Mouse (Mus musculus) heart, adult 2 months (tissue): ENCODE data around the gene Bckdha. TPM values are rescaled to one million over a fixed set of nuclear protein-coding genes. Genes with fewer than 3 reads are reported as not detected.

Experiments
- DNase-seq, 2 experiments: peaks; one replicate each; pipeline ENCODE4 v3.0.0; 2021
- H3K27ac ChIP-seq: fragments of 200-600 bp; 2 replicates; pipeline ENCODE4 v1.8.1; 2022
- H3K27me3 ChIP-seq: fragments of 200-500 bp; 2 replicates; pipeline ENCODE4 v1.6.1; 2012; ENCODE audit warnings: mild to moderate bottlenecking, low read length, inconsistent platforms, mixed read lengths; ENCODE audit not compliant: control insufficient read depth, insufficient read depth
- H3K36me3 ChIP-seq: fragments of 200-500 bp; 2 replicates; pipeline ENCODE4 v1.6.1; 2012; ENCODE audit warnings: low read length, inconsistent platforms; ENCODE audit not compliant: control insufficient read depth, insufficient read depth
- H3K4me1 ChIP-seq: fragments of 200-500 bp; 2 replicates; pipeline ENCODE4 v1.6.1; 2011; ENCODE audit warnings: low read length; ENCODE audit not compliant: control insufficient read depth, insufficient read depth
- H3K4me3 ChIP-seq: fragments of 200-600 bp; 2 replicates; pipeline ENCODE4 v1.8.1; 2022
- H3K79me2 ChIP-seq: fragments of 200-500 bp; replicated peaks from 2 replicates; pipeline ENCODE4 v1.6.1; 2012; ENCODE audit warnings: mild to moderate bottlenecking, inconsistent platforms, low read length, moderate library complexity, mixed read lengths; ENCODE audit not compliant: control insufficient read depth, insufficient read depth
- H3K9ac ChIP-seq: fragments of 200-500 bp; 2 replicates; pipeline ENCODE4 v1.6.1; 2012; ENCODE audit warnings: low read depth, mild to moderate bottlenecking, control low read depth, inconsistent platforms, low read length, mixed read lengths
- CTCF ChIP-seq: fragments of 200-600 bp; IDR thresholded peaks from 2 replicates; pipeline ENCODE4 v1.8.1; 2022; ENCODE audit warnings: antibody characterized with exemption, mild to moderate bottlenecking, moderate library complexity
- EP300 ChIP-seq: fragments of 200-500 bp; IDR thresholded peaks from 2 replicates; pipeline ENCODE4 v1.6.1; 2011; ENCODE audit warnings: low read depth, low read length, control low read depth; ENCODE audit not compliant: insufficient read depth
- POLR2A ChIP-seq: fragments of 200-500 bp; IDR thresholded peaks from 2 replicates; pipeline ENCODE4 v1.6.1; 2011; ENCODE audit warnings: mild to moderate bottlenecking, low read depth, low read length, control low read depth; ENCODE audit not compliant: insufficient read depth
- WGBS: fragments of 180-500 bp; shearing (Covaris S2); methylation state at CpG from one replicate; pipeline ENCODE4 v1.1.7; 2018; 5-methylcytosine and 5-hydroxymethylcytosine counted together
- intact Hi-C: fragments of 180-260 bp; cut with DNase I; formaldehyde crosslinking; loops from one replicate; pipeline ENCODE4 v1.15.1; 2025
- polyA plus RNA-seq: library from polyadenylated mRNA; depleted of rRNA; stranded (reverse); fragments of >200 nt; gene quantifications from 2 replicates; pipeline ENCODE4 v1.2.3, GENCODE M21; 2012; rRNA removed
- total RNA-seq, 2 experiments: library from RNA; stranded (reverse); gene quantifications; 2 replicates each; pipeline ENCODE4 v1.2.3; 2021

Gene Bckdha
- total and polyA plus RNA-seq, 3 experiments, result 225 to 545 (median 312) TPM

GRCm38 (mm10) chr7:25593859-25594258, 64.9 kb downstream of the Bckdha start:
- no peak overlapping the region for H3K4me3 ChIP-seq
- H3K27ac ChIP-seq, result no peak overlapping the region
- WGBS, result 63% methylated on average over 3 of the region's 3 CpGs
- no peaks in the 10 kb centered on the region for H3K27me3 ChIP-seq
- H3K9ac ChIP-seq, result no peak overlapping the region
- no peaks in the 10 kb centered on the region for H3K4me1 ChIP-seq
- no peaks in the 10 kb centered on the region for H3K79me2 ChIP-seq
- no peak for DNase-seq
- no peaks in the 10 kb centered on the region for H3K36me3 ChIP-seq
- TF ChIP-seq POLR2A, result no peak
- TF ChIP-seq EP300, result no peak
- TF ChIP-seq CTCF, result no peak
- intact Hi-C loops, result no loop called here

DNA sequence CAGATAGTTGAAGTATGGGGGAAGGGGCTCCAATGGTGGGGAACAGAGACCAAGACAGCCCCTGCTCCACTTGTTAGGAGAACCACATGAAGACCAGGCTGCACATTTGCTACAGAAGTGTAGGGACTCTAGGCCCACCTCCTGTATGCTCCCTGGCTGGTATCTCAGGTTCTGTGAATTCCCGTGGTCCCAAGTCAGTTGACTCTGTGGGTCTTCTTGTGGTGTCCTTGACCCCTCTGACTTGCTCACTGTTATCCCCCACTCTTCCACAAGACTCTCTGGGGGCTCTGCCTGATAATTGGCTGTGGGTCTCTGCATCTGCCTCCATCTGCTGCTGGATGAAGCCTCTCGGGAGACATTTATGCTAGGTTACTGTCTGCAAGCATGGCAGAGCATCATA, 67.6 kb downstream of the Bckdha start:
- no peak overlapping the region for H3K4me3 ChIP-seq
- H3K27ac ChIP-seq, result no peak overlapping the region
- no peak for TF ChIP-seq POLR2A
- no peak for TF ChIP-seq EP300
- no peak for TF ChIP-seq CTCF
- H3K36me3 ChIP-seq, result no peaks in the 10 kb centered on the region
- no peaks in the 10 kb centered on the region for H3K27me3 ChIP-seq
- no peak for DNase-seq
- H3K9ac ChIP-seq, result no peak overlapping the region
- WGBS, result 79% methylated on average over 2 of the region's 2 CpGs
- H3K79me2 ChIP-seq, result no peaks in the 10 kb centered on the region
- no peaks in the 10 kb centered on the region for H3K4me1 ChIP-seq
- intact Hi-C loops, result no loop called here

GRCm38 (mm10) chr7:25585351-25586204, 73.2 kb downstream of the Bckdha start:
- Histone ChIP-seq H3K27ac (no peak overlapping the region), H3K4me3 (no peak overlapping the region), H3K9ac (no peak overlapping the region), H3K36me3 (no peaks in the 10 kb centered on the region), H3K27me3 (no peaks in the 10 kb centered on the region), H3K79me2 (no peaks in the 10 kb centered on the region), H3K4me1 (no peaks in the 10 kb centered on the region)
- no peak for TF ChIP-seq EP300
- no peak for TF ChIP-seq POLR2A
- no peak for TF ChIP-seq CTCF
- intact Hi-C loops, result no loop called here
- DNase-seq, result no peak
- 70% methylated on average over 9 of the region's 9 CpGs for WGBS

DNA sequence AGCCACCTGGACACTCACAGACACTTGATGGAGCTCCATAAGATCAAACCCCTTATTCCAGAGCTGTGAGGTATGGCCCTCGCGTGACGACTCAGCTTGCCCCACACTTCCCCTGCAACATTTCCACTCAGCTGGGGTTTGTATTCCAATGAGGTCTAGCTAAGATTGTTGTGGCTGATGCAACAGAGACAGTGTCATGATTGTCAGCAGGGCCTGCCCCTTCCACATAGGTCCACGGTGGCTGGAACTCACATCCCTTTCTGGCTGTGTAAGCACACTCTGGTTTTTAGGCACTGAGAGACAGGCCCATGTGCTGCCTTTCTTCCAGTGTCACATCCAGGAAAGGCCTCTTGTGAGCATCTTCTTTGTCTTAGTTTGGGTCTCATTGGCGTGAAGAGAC, 74.1 kb downstream of the Bckdha start:
- H3K27me3 ChIP-seq, result no peaks in the 10 kb centered on the region
- no peak overlapping the region for H3K27ac ChIP-seq
- WGBS, result 81% methylated on average over 5 of the region's 5 CpGs
- H3K36me3 ChIP-seq, result no peaks in the 10 kb centered on the region
- H3K4me1 ChIP-seq, result no peaks in the 10 kb centered on the region
- H3K9ac ChIP-seq, result no peak overlapping the region
- TF ChIP-seq CTCF (no peak), POLR2A (no peak), EP300 (no peak)
- intact Hi-C loops, result no loop called here
- no peaks in the 10 kb centered on the region for H3K79me2 ChIP-seq
- H3K4me3 ChIP-seq, result no peak overlapping the region
- DNase-seq, result no peak

- no peak for TF ChIP-seq POLR2A
- no peak for TF ChIP-seq CTCF
- no peak for TF ChIP-seq EP300
- no peak overlapping the region for H3K9ac ChIP-seq
- H3K27ac ChIP-seq, result no peak overlapping the region
- DNase-seq, result no peak
- H3K79me2 ChIP-seq, result no peaks in the 10 kb centered on the region
- intact Hi-C loops, result no loop called here
- 73% methylated on average over 15 of the region's 15 CpGs for WGBS
- no peaks in the 10 kb centered on the region for H3K4me1 ChIP-seq
- no peaks in the 10 kb centered on the region for H3K27me3 ChIP-seq
- H3K4me3 ChIP-seq, result no peak overlapping the region
- H3K36me3 ChIP-seq, result no peaks in the 10 kb centered on the region
These were observed 76.4 kb downstream of the Bckdha start for GRCm38 (mm10) chr7:25582301-25582810.

Other genes starting within 250 kb of the Bckdha start
- not detected for gene Cxcl17, start 246.1 kb downstream of the Bckdha start, total RNA-seq
- 8.1 TPM in 1 of 2 replicates, not detected in the other for gene Cxcl17, start 246.1 kb downstream of the Bckdha start, polyA plus RNA-seq
- 10 to 100 TPM; 13.5 to 14.6 TPM for gene Ceacam1, start 181.4 kb downstream of the Bckdha start, total RNA-seq
- gene Ceacam1, start 181.4 kb downstream of the Bckdha start, polyA plus RNA-seq, result 9.8 and 17.3 TPM in 2 replicates
- gene Ceacam2, start 119.1 kb downstream of the Bckdha start, total RNA-seq, result 1 to 10 TPM; 2.6 to 3.3 TPM
- 0.06 and 0.10 TPM in 2 replicates for gene Ceacam2, start 119.1 kb downstream of the Bckdha start, polyA plus RNA-seq
- under 1 TPM in 1 of 2 experiments, not detected in 1; 0.47 TPM for gene Erich4, start 43.1 kb downstream of the Bckdha start, total RNA-seq
- not detected in 2 replicates for gene Erich4, start 43.1 kb downstream of the Bckdha start, polyA plus RNA-seq
- 10 to 100 TPM; 52.2 to 61.8 TPM for gene Dmac2, start 39.6 kb downstream of the Bckdha start, total RNA-seq
- gene Dmac2, start 39.6 kb downstream of the Bckdha start, polyA plus RNA-seq, result 83.8 and 85.2 TPM in 2 replicates
- gene B3gnt8, start 32.3 kb downstream of the Bckdha start, total RNA-seq, result 1 to 10 TPM; 2.3 to 3.8 TPM
- gene B3gnt8, start 32.3 kb downstream of the Bckdha start, polyA plus RNA-seq, result 4.7 and 6.4 TPM in 2 replicates
- 10 to 100 TPM; 16.6 to 20.5 TPM for gene Exosc5, start 183 bp upstream of the Bckdha start, total RNA-seq
- gene Exosc5, start 183 bp upstream of the Bckdha start, polyA plus RNA-seq, result 21.0 and 23.5 TPM in 2 replicates
- gene Tmem91, start 16.2 kb upstream of the Bckdha start, total RNA-seq, result not detected
- 1.1 TPM in 1 of 2 replicates, not detected in the other for gene Tmem91, start 16.2 kb upstream of the Bckdha start, polyA plus RNA-seq
- gene B9d2, start 21.8 kb upstream of the Bckdha start, total RNA-seq, result 10 to 100 TPM in 1 of 2 experiments, 1 to 10 TPM in 1; 7.9 to 10.2 TPM
- 31.5 and 32.2 TPM in 2 replicates for gene B9d2, start 21.8 kb upstream of the Bckdha start, polyA plus RNA-seq
- gene Tgfb1, start 28.0 kb upstream of the Bckdha start, total RNA-seq, result 10 to 100 TPM; 21.5 to 22.5 TPM
- gene Tgfb1, start 28.0 kb upstream of the Bckdha start, polyA plus RNA-seq, result 16.3 and 24.7 TPM in 2 replicates
- 10 to 100 TPM; 51.8 to 59.3 TPM for gene Ccdc97, start 60.1 kb upstream of the Bckdha start, total RNA-seq
- 62.9 and 72.6 TPM in 2 replicates for gene Ccdc97, start 60.1 kb upstream of the Bckdha start, polyA plus RNA-seq
- 10 to 100 TPM; 71.0 to 76.2 TPM for gene Hnrnpul1, start 95.8 kb upstream of the Bckdha start, total RNA-seq
- gene Hnrnpul1, start 95.8 kb upstream of the Bckdha start, polyA plus RNA-seq, result 24.5 and 29.4 TPM in 2 replicates
- gene Axl, start 129.7 kb upstream of the Bckdha start, total RNA-seq, result 10 to 100 TPM; 75.0 to 82.4 TPM
- gene Axl, start 129.7 kb upstream of the Bckdha start, polyA plus RNA-seq, result 51.8 and 73.7 TPM in 2 replicates
- 1 to 10 TPM; 5.7 to 5.9 TPM for gene Cyp2s1, start 157.9 kb upstream of the Bckdha start, total RNA-seq
- 5.4 and 10.1 TPM in 2 replicates for gene Cyp2s1, start 157.9 kb upstream of the Bckdha start, polyA plus RNA-seq
- 1 to 10 TPM; 1.3 to 3.1 TPM for gene Cyp2b10, start 238.6 kb upstream of the Bckdha start, total RNA-seq
- 0.29 and 1.8 TPM in 2 replicates for gene Cyp2b10, start 238.6 kb upstream of the Bckdha start, polyA plus RNA-seq